Mouse (Mus musculus) liver, postnatal 0 days (tissue): ENCODE data around the gene Pcdh18.

Experiments
- CTCF ChIP-seq: sonication (generic); IDR thresholded peaks from 2 replicates; pipeline ENCODE4 v1.5.1; 2016; ENCODE audit warnings: antibody characterized with exemption, low read depth
- EP300 ChIP-seq: IDR thresholded peaks from 2 replicates; pipeline ENCODE4 v1.6.1; 2016; ENCODE audit warnings: antibody characterized with exemption, low read depth, mild to moderate bottlenecking

- no peak for TF ChIP-seq CTCF
- TF ChIP-seq EP300 = no peak
These were observed 57.2 kb downstream of the Pcdh18 start for GRCm38 (mm10) chr3:49699951-49700350.
